Mouse (Mus musculus): Measurements from ENCODE around the gene Clec9a.

Clec9a gene

GRCm38 (mm10) chr6:129425812-129426211 lies 17.1 kb downstream of the Clec9a start:
- no peak for DNase-seq

- DNase-seq = no peak
These were observed 18.6 kb downstream of the Clec9a start for GRCm38 (mm10) chr6:129427281-129427680.

- DNase-seq = no peak
These were observed 25.6 kb downstream of the Clec9a start for GRCm38 (mm10) chr6:129434239-129434638.

GRCm38 (mm10) chr6:129436025-129436424 lies 27.4 kb downstream of the Clec9a start:
- no peak for DNase-seq

- DNase-seq = no peak
These were observed 29.4 kb downstream of the Clec9a start for GRCm38 (mm10) chr6:129438033-129438432.

DNA sequence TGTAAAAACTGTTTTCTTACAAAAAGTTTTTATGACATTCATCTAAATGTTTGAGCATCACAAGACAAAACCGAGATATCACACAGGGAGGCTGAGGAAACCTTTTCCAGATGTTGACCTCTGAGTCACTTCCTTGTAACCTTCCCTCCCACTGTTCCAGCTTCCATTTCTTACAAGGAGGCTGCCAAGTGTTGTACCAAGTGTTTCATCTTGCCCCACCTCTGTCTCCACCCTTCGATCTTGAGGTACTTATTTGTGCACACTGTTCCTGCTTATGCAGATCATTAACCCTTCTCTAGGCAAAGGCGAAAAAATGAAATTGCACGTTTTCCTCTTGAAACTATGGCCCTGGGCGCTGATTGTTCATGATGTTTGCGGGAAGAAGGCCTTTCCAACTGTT lies 41.1 kb downstream of the Clec9a start:
- DNase-seq = no peak

- DNase-seq = peak; percentile 9
These were observed 42.9 kb downstream of the Clec9a start, which contains the start of gene Clec1a for GRCm38 (mm10) chr6:129451411-129452039. Gene Clec1a (minus strand): TSS chr6:129452000.

DNA sequence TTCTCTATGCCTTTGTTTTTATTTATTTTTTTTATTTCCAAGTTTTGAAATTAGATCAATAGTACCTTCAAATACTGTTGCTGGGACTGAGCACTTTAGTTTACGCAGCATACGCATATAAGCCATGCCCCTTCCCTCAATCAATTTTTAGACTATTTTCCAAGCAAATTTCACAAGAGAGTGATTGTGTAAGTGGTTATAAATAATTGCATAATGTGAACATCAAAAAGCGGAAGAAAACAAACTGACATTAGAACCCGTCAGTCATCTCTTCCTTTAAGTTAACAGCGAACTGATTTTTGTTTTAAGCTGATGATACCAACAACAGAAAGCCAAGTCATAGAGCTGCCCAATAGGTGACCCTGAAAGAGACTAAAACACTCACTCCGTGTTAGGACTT lies 62.7 kb downstream of the Clec9a start:
- DNase-seq = no peak

GRCm38 (mm10) chr6:129472627-129473026 lies 64.0 kb downstream of the Clec9a start:
- no peak for DNase-seq

All from right cerebral cortex, postnatal 4 days (tissue).